Mouse (Mus musculus) limb, embryonic 15.5 days (tissue): ENCODE measurements around the gene Sorbs1. TPM values are rescaled to one million over a fixed set of nuclear protein-coding genes. Genes with fewer than 3 reads are reported as not detected.

Experiments
- ATAC-seq: fragments of 200-750 bp; cut with Nextera tagmentation; 2 replicates; pipeline ENCODE4 v1.8.0; 2017; ENCODE audit warnings: low read depth, moderate TSS enrichment; ENCODE audit not compliant: insufficient number of reproducible peaks, low FRiP score, low TSS enrichment
- H3K27ac ChIP-seq: fragments of 300-500 bp; sonication (generic); 2 replicates; pipeline ENCODE4 v1.5.1; 2015; ENCODE audit warnings: moderate library complexity, mild to moderate bottlenecking, inconsistent platforms
- H3K27me3 ChIP-seq: fragments of 300-500 bp; sonication (generic); 2 replicates; pipeline ENCODE4 v1.6.1; 2015; ENCODE audit warnings: inconsistent platforms
- H3K36me3 ChIP-seq: fragments of 300-500 bp; sonication (generic); 2 replicates; pipeline ENCODE4 v1.6.1; 2015; ENCODE audit warnings: inconsistent platforms
- H3K4me1 ChIP-seq: fragments of 300-500 bp; sonication (generic); 2 replicates; pipeline ENCODE4 v1.6.1; 2015; ENCODE audit warnings: inconsistent platforms
- H3K4me2 ChIP-seq: fragments of 300-500 bp; sonication (generic); 2 replicates; pipeline ENCODE4 v1.6.1; 2015; ENCODE audit warnings: mild to moderate bottlenecking, inconsistent platforms
- H3K4me3 ChIP-seq: fragments of 300-500 bp; sonication (generic); 2 replicates; pipeline ENCODE4 v1.5.1; 2015; ENCODE audit warnings: mild to moderate bottlenecking, inconsistent platforms
- H3K9ac ChIP-seq: fragments of 300-500 bp; sonication (generic); 2 replicates; pipeline ENCODE4 v1.6.1; 2015; ENCODE audit warnings: inconsistent platforms
- H3K9me3 ChIP-seq: fragments of 300-500 bp; sonication (generic); 2 replicates; pipeline ENCODE4 v1.6.1; 2016; ENCODE audit warnings: inconsistent platforms
- WGBS: fragments of 180-500 bp; shearing (Covaris S2); methylation state at CpG from one replicate; pipeline ENCODE4 v1.1.7; 2015; 5-methylcytosine and 5-hydroxymethylcytosine counted together
- polyA plus RNA-seq: library from polyadenylated mRNA; unstranded; fragments of >200 nt; fragmentation: Nextera tagmentation; extraction: Ambion mirVana; gene quantifications from 2 replicates; pipeline ENCODE4 v1.2.1, GENCODE M21; 2015

Sorbs1 gene
- polyA plus RNA-seq, 1 experiment from 2014 or later: 45.6 TPM

DNA sequence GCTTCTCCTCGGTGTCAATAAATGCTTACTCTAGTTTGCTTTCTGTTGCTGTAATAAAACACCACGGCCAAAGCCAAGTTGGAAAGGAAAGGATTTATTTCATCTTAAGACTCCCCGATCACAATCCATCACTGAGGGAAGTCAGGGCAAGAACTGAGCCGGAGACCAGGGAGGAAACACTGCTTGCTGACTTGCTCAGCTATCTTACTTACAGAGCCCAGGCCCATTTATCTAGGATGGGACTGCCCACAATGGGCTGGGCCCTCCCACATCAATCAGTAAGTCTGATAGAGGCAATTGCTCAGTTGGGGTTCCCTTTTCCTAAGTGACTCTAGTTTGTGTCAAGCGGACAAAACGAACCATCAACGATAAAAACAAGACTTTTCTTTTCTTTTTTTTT, 29.2 kb upstream of the Sorbs1 start:
- WGBS: 74% methylated on average over 7 of the region's 7 CpGs
- Histone ChIP-seq H3K36me3 (no peaks in the 10 kb centered on the region), H3K4me1 (no peaks in the 10 kb centered on the region), H3K27me3 (no peaks in the 10 kb centered on the region), H3K4me3 (no peak overlapping the region), H3K9ac (no peak overlapping the region), H3K27ac (no peak overlapping the region), H3K9me3 (no peaks in the 10 kb centered on the region), H3K4me2 (no peak overlapping the region)
- ATAC-seq: no peak

GRCm38 (mm10) chr19:40536526-40536925, 22.9 kb upstream of the Sorbs1 start:
- Histone ChIP-seq H3K36me3 (no peaks in the 10 kb centered on the region), H3K27ac (no peak overlapping the region), H3K4me2 (no peak overlapping the region), H3K27me3 (no peaks in the 10 kb centered on the region), H3K9ac (no peak overlapping the region), H3K4me1 (no peaks in the 10 kb centered on the region), H3K9me3 (no peaks in the 10 kb centered on the region), H3K4me3 (no peak overlapping the region)
- no peak for ATAC-seq
- WGBS: 87% methylated on average over 6 of the region's 6 CpGs

GRCm38 (mm10) chr19:40532525-40532924, 18.9 kb upstream of the Sorbs1 start:
- Histone ChIP-seq H3K4me3 (no peak overlapping the region), H3K9ac (no peak overlapping the region), H3K36me3 (no peaks in the 10 kb centered on the region), H3K27me3 (no peaks in the 10 kb centered on the region), H3K4me2 (no peak overlapping the region), H3K9me3 (no peaks in the 10 kb centered on the region), H3K4me1 (no peaks in the 10 kb centered on the region), H3K27ac (no peak overlapping the region)
- WGBS: 85% methylated on average over 5 of the region's 5 CpGs
- no peak for ATAC-seq

GRCm38 (mm10) chr19:40530323-40530722, 16.7 kb upstream of the Sorbs1 start:
- no peaks in the 10 kb centered on the region for H3K36me3 ChIP-seq
- no peaks in the 10 kb centered on the region for H3K27me3 ChIP-seq
- H3K4me1 ChIP-seq: no peaks in the 10 kb centered on the region
- no peak overlapping the region for H3K27ac ChIP-seq
- H3K9ac ChIP-seq: no peak overlapping the region
- H3K4me3 ChIP-seq: no peak overlapping the region
- ATAC-seq: no peak
- WGBS: 86% methylated on average over 2 of the region's 2 CpGs
- no peaks in the 10 kb centered on the region for H3K9me3 ChIP-seq
- H3K4me2 ChIP-seq: no peak overlapping the region

DNA sequence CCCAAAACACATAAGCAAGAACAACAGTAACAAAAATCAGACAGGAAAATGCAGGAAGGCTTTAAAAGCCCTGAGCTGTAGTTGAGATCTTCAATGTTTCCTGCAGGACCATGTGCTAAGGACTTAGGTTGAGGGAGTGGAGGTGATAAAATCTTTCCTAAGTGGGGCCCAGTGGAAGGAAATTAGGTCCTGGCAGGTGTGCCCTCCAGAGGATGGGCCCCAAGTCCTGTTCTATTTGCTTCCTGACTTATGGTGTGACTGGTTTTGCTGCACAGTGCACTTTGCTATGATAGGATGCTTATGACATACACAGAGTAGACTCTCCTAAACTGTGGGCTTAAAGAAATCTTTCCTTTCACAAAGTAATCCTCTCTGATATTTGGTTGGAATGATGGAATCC, 14.7 kb upstream of the Sorbs1 start:
- H3K9ac ChIP-seq: no peak overlapping the region
- no peaks in the 10 kb centered on the region for H3K9me3 ChIP-seq
- H3K4me2 ChIP-seq: no peak overlapping the region
- H3K4me1 ChIP-seq: no peaks in the 10 kb centered on the region
- no peaks in the 10 kb centered on the region for H3K36me3 ChIP-seq
- H3K27me3 ChIP-seq: no peaks in the 10 kb centered on the region
- H3K4me3 ChIP-seq: no peak overlapping the region
- no peak for ATAC-seq
- H3K27ac ChIP-seq: no peak overlapping the region

DNA sequence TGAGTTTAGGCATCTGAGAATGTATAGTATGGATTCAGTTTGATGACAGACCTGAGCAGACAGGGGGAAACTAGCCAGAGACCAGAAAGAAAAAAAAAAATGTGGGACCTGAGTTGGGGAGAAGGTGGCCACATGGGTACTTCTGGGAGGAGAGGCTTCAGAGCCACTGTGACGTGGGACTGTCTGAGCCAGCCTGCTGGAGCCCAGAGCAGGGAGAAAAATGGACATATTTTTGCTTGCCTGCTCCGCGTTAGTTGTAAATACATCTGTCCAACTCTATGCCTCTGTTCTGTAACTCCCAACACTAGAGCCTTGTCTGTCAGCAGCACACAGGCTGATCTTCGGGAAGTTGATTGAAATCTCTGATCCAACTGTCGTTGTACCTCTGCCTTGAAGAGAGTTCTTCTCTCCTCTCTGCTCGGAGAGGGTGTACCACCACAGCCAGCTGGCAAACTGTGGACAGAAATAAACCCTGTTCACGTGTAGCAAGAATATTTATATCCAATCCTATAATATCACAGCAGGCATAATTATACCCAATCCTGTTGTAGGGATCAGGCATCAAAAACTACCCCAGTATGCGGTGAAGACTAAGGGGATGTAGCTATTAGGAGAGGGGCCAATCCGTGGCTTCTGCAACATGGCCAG, 12.9 kb upstream of the Sorbs1 start:
- ATAC-seq: no peak
- H3K4me1 ChIP-seq: no peaks in the 10 kb centered on the region
- H3K36me3 ChIP-seq: no peaks in the 10 kb centered on the region
- H3K9ac ChIP-seq: no peak overlapping the region
- H3K27ac ChIP-seq: no peak overlapping the region
- H3K9me3 ChIP-seq: no peaks in the 10 kb centered on the region
- no peak overlapping the region for H3K4me2 ChIP-seq
- no peaks in the 10 kb centered on the region for H3K27me3 ChIP-seq
- 69% methylated on average over 9 of the region's 9 CpGs for WGBS
- no peak overlapping the region for H3K4me3 ChIP-seq

- WGBS: 75% methylated on average over 8 of the region's 8 CpGs
- Histone ChIP-seq H3K9ac (no peak overlapping the region), H3K4me1 (peaks cover 4% of the 10 kb centered on the region), H3K9me3 (no peaks in the 10 kb centered on the region), H3K27ac (no peak overlapping the region), H3K36me3 (no peaks in the 10 kb centered on the region), H3K4me3 (no peak overlapping the region), H3K27me3 (no peaks in the 10 kb centered on the region), H3K4me2 (no peak overlapping the region)
- no peak for ATAC-seq
These were observed 9.9 kb upstream of the Sorbs1 start for GRCm38 (mm10) chr19:40523431-40524005.

- no peak for ATAC-seq
- 72% methylated on average over 5 of the region's 5 CpGs for WGBS
- H3K4me2 ChIP-seq: no peak overlapping the region
These were observed 6.8 kb upstream of the Sorbs1 start for GRCm38 (mm10) chr19:40520403-40520802.

DNA sequence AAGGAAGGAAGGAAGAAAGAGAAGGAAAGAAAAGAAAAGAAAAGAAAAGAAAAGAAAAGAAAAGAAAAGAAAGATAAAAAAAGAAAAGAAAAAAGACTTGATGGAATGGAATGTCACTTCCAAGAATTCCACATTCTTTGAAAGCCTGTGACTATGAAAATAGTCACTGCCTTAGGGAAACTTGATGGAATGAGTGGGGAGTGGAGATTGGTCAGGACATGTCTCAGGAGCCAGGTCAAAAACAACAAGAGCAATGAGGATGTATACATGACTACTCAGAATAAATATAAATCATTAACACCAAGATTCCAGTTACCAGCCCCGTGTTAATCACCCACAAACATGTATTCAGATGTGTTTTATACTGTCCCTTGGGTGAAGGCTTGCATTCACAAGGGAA, 5.1 kb upstream of the Sorbs1 start:
- peaks cover 4% of the 10 kb centered on the region for H3K4me1 ChIP-seq
- WGBS: 43% methylated on average over 1 of the region's 1 CpGs
- no peaks in the 10 kb centered on the region for H3K27me3 ChIP-seq
- H3K9ac ChIP-seq: no peak overlapping the region
- H3K27ac ChIP-seq: no peak overlapping the region
- no peaks in the 10 kb centered on the region for H3K9me3 ChIP-seq
- H3K4me3 ChIP-seq: no peak overlapping the region
- no peak for ATAC-seq
- H3K4me2 ChIP-seq: no peak overlapping the region
- H3K36me3 ChIP-seq: no peaks in the 10 kb centered on the region

More at GRCm38 (mm10) chr19:40520403-40520802, 6.8 kb upstream of the Sorbs1 start:
- H3K27ac ChIP-seq: no peak overlapping the region
- H3K4me1 ChIP-seq: peaks cover 4% of the 10 kb centered on the region
- no peaks in the 10 kb centered on the region for H3K36me3 ChIP-seq
- H3K27me3 ChIP-seq: no peaks in the 10 kb centered on the region
- no peak overlapping the region for H3K4me3 ChIP-seq
- no peak overlapping the region for H3K9ac ChIP-seq
- H3K9me3 ChIP-seq: no peaks in the 10 kb centered on the region

- no peak overlapping the region for H3K4me3 ChIP-seq
- WGBS: 90% methylated on average over 3 of the region's 3 CpGs
- no peak overlapping the region for H3K4me2 ChIP-seq
These were observed 2.0 kb upstream of the Sorbs1 start for GRCm38 (mm10) chr19:40515596-40515995.

DNA sequence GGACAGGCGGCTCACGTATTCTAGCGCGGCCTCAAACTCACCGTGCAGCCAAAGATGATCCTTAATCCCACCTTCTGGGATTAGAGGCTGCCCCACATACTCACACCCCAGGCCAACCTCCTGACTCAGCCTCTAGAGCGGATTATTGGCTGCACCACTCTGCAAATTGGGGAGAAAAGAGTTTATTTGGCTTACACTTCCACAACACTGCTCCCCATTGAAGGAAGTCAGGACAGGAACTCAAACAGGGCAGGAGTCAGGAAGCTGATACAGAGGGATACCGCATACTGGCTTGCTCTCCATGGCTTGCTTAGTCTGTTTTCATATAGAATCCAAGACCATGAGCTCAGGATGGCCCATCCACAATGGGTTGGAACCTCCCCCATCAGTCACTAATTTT, 797 bp upstream of the Sorbs1 start:
- H3K9me3 ChIP-seq: no peaks in the 10 kb centered on the region
- no peak overlapping the region for H3K9ac ChIP-seq
- no peak overlapping the region for H3K27ac ChIP-seq
- no peak for ATAC-seq
- no peaks in the 10 kb centered on the region for H3K27me3 ChIP-seq
- peaks cover 26% of the 10 kb centered on the region for H3K4me1 ChIP-seq
- H3K4me2 ChIP-seq: no peak overlapping the region
- H3K36me3 ChIP-seq: no peaks in the 10 kb centered on the region
- no peak overlapping the region for H3K4me3 ChIP-seq
- WGBS: 78% methylated on average over 7 of the region's 7 CpGs

More at GRCm38 (mm10) chr19:40515596-40515995, 2.0 kb upstream of the Sorbs1 start:
- Histone ChIP-seq H3K27me3 (no peaks in the 10 kb centered on the region), H3K4me1 (peaks cover 24% of the 10 kb centered on the region), H3K9ac (no peak overlapping the region), H3K27ac (no peak overlapping the region), H3K36me3 (no peaks in the 10 kb centered on the region), H3K9me3 (no peaks in the 10 kb centered on the region)
- no peak for ATAC-seq

DNA sequence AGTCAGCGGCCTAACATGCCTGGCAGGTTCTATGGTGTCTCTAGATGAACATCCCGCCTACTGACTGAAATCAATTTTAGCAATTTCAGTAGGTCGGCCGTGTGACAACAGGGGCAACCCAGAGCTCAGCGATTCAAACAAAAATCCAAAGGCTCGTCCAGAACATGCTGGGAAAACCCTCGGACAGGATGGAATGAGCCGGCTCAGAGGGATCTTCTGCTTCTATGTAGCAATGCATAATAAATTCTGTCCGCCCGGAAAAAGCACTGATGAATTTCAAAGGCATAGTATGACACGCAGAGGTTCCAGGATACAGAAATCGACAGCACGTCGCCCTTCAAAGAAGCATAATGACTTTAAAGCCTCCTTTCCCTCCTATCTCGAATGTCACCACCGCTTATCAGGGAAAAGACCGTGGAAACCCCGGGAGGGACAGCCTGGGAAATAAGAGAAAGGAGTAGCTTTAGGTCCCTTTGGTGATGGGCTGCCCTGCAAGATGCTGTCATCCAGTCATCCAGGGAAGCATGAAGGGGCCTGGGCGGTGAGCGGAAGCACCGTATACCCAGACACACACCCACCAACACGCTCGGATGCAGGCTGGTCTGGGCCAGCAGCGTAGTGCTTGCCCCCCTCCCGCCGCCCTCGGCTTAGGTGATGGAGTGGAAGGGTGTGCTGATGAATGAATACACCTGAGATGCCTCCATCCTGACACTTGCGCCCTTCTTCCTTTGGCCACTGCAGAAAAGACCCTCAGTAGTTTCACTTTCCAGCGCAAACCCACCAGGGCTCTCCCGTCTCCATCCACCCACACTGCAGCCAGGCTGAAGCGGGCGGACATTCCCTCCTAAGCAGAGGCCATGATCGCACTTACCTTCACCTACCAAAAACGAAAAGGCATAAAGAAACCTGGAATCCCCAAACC, 818 bp downstream of the Sorbs1 start:
- Histone ChIP-seq H3K27me3 (no peaks in the 10 kb centered on the region), H3K9me3 (no peaks in the 10 kb centered on the region), H3K4me3 (peak overlapping the region; percentile 61), H3K36me3 (no peaks in the 10 kb centered on the region), H3K9ac (peak overlapping the region; percentile 54), H3K27ac (peak overlapping the region; percentile 88), H3K4me1 (peaks cover 24% of the 10 kb centered on the region; the same call in 1 of the 2 replicates), H3K4me2 (peak overlapping the region; percentile 87)
- no peak for ATAC-seq
- under 1% methylated on average over 34 of the region's 34 CpGs for WGBS
